Mouse (Mus musculus) cortical plate, adult 2 months (tissue): ENCODE measurements around the gene Gm28845.

Experiments
- CTCF ChIP-seq: fragments of 200-500 bp; IDR thresholded peaks from 2 replicates; pipeline ENCODE4 v1.5.1; 2011; ENCODE audit warnings: mild to moderate bottlenecking, control low read depth, low read length; ENCODE audit not compliant: insufficient read depth; ENCODE audit errors: extremely low read depth
- POLR2A ChIP-seq: fragments of 200-500 bp; IDR thresholded peaks from 2 replicates; pipeline ENCODE4 v1.6.1; 2011; ENCODE audit warnings: mild to moderate bottlenecking, low read length, control low read depth; ENCODE audit not compliant: insufficient read depth; ENCODE audit errors: extremely low read depth

DNA sequence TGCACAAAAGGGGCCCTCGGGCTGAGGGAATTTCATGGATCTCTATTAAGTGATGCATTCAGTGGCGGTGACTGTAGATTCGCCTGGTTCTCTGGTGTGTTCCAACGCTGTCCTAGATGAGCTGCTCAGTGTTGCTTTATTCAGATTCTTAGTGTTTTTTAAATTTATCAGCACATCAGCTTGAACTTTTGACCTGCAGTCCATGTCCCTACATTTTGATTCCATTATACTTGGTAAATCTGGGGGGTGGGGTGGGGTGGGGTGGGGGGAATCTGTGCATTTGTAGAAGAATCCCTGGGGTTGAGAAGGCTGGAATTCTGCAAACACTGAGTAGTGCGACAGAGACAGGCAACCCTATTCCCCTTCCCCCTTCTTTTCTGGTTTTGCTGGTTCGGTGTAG is 45.8 kb downstream of the Gm28845 start, which contains the start of gene Crygc:
- TF ChIP-seq POLR2A (no peak), CTCF (no peak)
